ENCODE assay signal across 10 mouse cellular contexts in the genomic region with DNA sequence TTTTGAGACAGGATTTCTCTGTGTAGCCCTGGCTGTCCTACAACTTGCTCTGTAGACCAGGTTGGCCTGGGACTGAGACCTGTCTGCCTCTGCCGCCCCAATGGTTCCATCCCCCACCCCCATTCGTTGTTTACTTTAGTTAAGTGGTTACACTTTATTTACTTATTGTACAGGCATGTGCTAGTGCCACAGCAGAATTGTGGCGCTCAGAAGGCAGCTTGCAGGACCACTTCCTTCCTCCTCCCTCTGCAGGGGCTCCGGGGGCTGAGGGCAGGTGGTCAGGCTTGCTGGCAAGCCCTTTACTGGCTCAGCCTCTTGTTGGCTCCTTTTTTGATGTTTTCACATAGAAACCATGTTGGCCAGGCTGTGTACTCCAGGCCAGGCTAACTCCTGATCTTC. TPM values are rescaled to one million over a fixed set of nuclear protein-coding genes. Genes with fewer than 3 reads are reported as not detected.
DNase-seq lines count a peak whose midpoint lies in the region; ATAC-seq and TF ChIP-seq lines count a peak whose summit lies in the region.
"Had no signal": no experiment of that assay in that cellular context is flagged by ENCODE, and none has a peak within 500 bp of the region (broad histone marks: within the 10 kb centered on the region; RNA-seq: fewer than 3 reads in every experiment).

No protein-coding gene starts in this region.

- no peak for DNase-seq in heart, embryonic 10.5 days (ENCODE audit: low spot score)
- DNase-seq in heart, postnatal 14 days = no peak
- DNase-seq in lung, embryonic 14.5 days = no peak
- no peak for DNase-seq in lung, postnatal 25 days (ENCODE audit: low spot score)
- no peak for DNase-seq in left cerebral cortex, adult 11 months (ENCODE audit: low spot score)
- no peak for DNase-seq in frontal cortex, postnatal 36 days (ENCODE audit: low spot score in 2 of 2)
- DNase-seq: cerebellum, adult 11 months had no signal

- peaks cover 60% of the 10 kb centered on the region for H3K27me3 ChIP-seq in heart, embryonic 10.5 days (ENCODE audit: insufficient read depth, poor library complexity, severe bottlenecking)
- peaks cover 35% of the 10 kb centered on the region for H3K27me3 ChIP-seq in lung, embryonic 14.5 days (ENCODE audit: insufficient read depth, low read length)
- H3K27me3 ChIP-seq in embryonic facial prominence, embryonic 15.5 days = peaks cover 35% of the 10 kb centered on the region
- peaks cover 15% of the 10 kb centered on the region; the same call in 1 of the 2 replicates for H3K27me3 ChIP-seq in stomach, embryonic 14.5 days (ENCODE audit: control insufficient read depth, insufficient read depth, low read length)

- TF ChIP-seq CTCF in lung, embryonic 14.5 days (IDR thresholded peaks at IDR 0.05; ENCODE audit: low read depth) = no peak

- H3K4me3 ChIP-seq in heart, embryonic 10.5 days = peak overlapping the region; percentile 57
- H3K4me3 ChIP-seq in lung, embryonic 14.5 days (ENCODE audit: low read depth, low read length) = peak overlapping the region; percentile 42
- peak overlapping the region; percentile 49 for H3K4me3 ChIP-seq in embryonic facial prominence, embryonic 15.5 days (replicated peaks)
- no peak overlapping the region; the same call in 1 of the 2 replicates for H3K4me3 ChIP-seq in stomach, embryonic 14.5 days (ENCODE audit: low read depth, low read length)

- no peaks in the 10 kb centered on the region for H3K36me3 ChIP-seq in heart, embryonic 10.5 days
- 0 out of 2 replicates have a peak, but pooled peaks cover 4% of the 10 kb centered on the region for H3K36me3 ChIP-seq in lung, embryonic 14.5 days (ENCODE audit: insufficient read depth)
- 0 out of 2 replicates have a peak, but pooled peaks cover 4% of the 10 kb centered on the region for H3K36me3 ChIP-seq in embryonic facial prominence, embryonic 15.5 days
- no peaks in the 10 kb centered on the region for H3K36me3 ChIP-seq in stomach, embryonic 14.5 days (ENCODE audit: control insufficient read depth, insufficient read depth, low read length)

- peaks cover 25% of the 10 kb centered on the region for H3K4me1 ChIP-seq in heart, embryonic 10.5 days
- peaks cover 3% of the 10 kb centered on the region; the same call in 1 of the 2 replicates for H3K4me1 ChIP-seq in lung, embryonic 14.5 days (ENCODE audit: insufficient read depth)
- peaks cover 26% of the 10 kb centered on the region for H3K4me1 ChIP-seq in embryonic facial prominence, embryonic 15.5 days
- peaks cover 14% of the 10 kb centered on the region for H3K4me1 ChIP-seq in stomach, embryonic 14.5 days (ENCODE audit: control insufficient read depth, insufficient read depth, low read length)

- no peaks in the 10 kb centered on the region for H3K9me3 ChIP-seq in heart, embryonic 10.5 days
- H3K9me3 ChIP-seq in lung, embryonic 14.5 days (ENCODE audit: low read depth, low read length) = no peaks in the 10 kb centered on the region
- no peaks in the 10 kb centered on the region for H3K9me3 ChIP-seq in embryonic facial prominence, embryonic 15.5 days (replicated peaks)
- H3K9me3 ChIP-seq in stomach, embryonic 14.5 days (ENCODE audit: control insufficient read depth, low read depth, low read length) = no peaks in the 10 kb centered on the region

- ATAC-seq in lung, embryonic 14.5 days (ENCODE audit: insufficient read depth) = no peak
- no peak for ATAC-seq in embryonic facial prominence, embryonic 15.5 days (ENCODE audit: insufficient number of reproducible peaks, low FRiP score, low TSS enrichment, low read depth)
- ATAC-seq in stomach, embryonic 14.5 days (ENCODE audit: insufficient number of reproducible peaks, insufficient read depth, low FRiP score, low read depth) = no peak

- H3K4me2 ChIP-seq in lung, embryonic 14.5 days = peak overlapping the region; percentile 72
- H3K4me2 ChIP-seq in embryonic facial prominence, embryonic 15.5 days (replicated peaks) = peak overlapping the region; percentile 75
- peak overlapping the region; percentile 59; the same call in 1 of the 2 replicates for H3K4me2 ChIP-seq in stomach, embryonic 14.5 days (replicated peaks; ENCODE audit: low read depth, low read length)
- H3K4me2 ChIP-seq: hindbrain, embryonic 14.5 days had no signal

- 27% methylated on average over 4 of the region's 4 CpGs for WGBS in heart, embryonic 10.5 days
- 27% methylated on average over 4 of the region's 4 CpGs for WGBS in lung, embryonic 14.5 days
- 35% methylated on average over 4 of the region's 4 CpGs for WGBS in embryonic facial prominence, embryonic 15.5 days
- 29% methylated on average over 4 of the region's 4 CpGs for WGBS in stomach, embryonic 14.5 days

- intact Hi-C loops in heart, postnatal 14 days (cut with DNase I) = no loop called here

- H3K27ac ChIP-seq in heart, embryonic 10.5 days = no peak overlapping the region
- no peak overlapping the region for H3K27ac ChIP-seq in lung, embryonic 14.5 days (ENCODE audit: low read depth)
- H3K27ac ChIP-seq in embryonic facial prominence, embryonic 15.5 days (replicated peaks) = no peak overlapping the region
- no peak overlapping the region for H3K27ac ChIP-seq in stomach, embryonic 14.5 days (ENCODE audit: low read length)
- H3K27ac ChIP-seq: hindbrain, embryonic 14.5 days had no signal

- no peak overlapping the region for H3K9ac ChIP-seq in lung, embryonic 14.5 days
- H3K9ac ChIP-seq in embryonic facial prominence, embryonic 15.5 days = no peak overlapping the region
- no peak overlapping the region for H3K9ac ChIP-seq in stomach, embryonic 14.5 days (replicated peaks; ENCODE audit: low read depth, low read length)
- H3K9ac ChIP-seq: hindbrain, embryonic 14.5 days had no signal

RNA-seq across cellular contexts. Expression of gene Icam1, which starts 1.4 kb away (rescaled TPM):
- 7.7 and 9.7 TPM in 2 replicates for polyA plus RNA-seq in heart, embryonic 10.5 days (2016; fragmentation: Nextera tagmentation; extraction: Ambion mirVana)
- total RNA-seq in heart, postnatal 14 days (2021) = 10 to 100 TPM in 1 of 2 experiments, 1 to 10 TPM in 1; 8.5 to 10.1 TPM
- 33.6 and 41.5 TPM in 2 replicates for polyA plus RNA-seq in lung, embryonic 14.5 days (2014; fragmentation: Nextera tagmentation; extraction: Ambion mirVana)
- 20.7 and 21.7 TPM in 2 replicates for polyA plus RNA-seq in embryonic facial prominence, embryonic 15.5 days (2015; fragmentation: Nextera tagmentation; extraction: Ambion mirVana)
- 10.6 and 12.5 TPM in 2 replicates for polyA plus RNA-seq in stomach, embryonic 14.5 days (2014; fragmentation: Nextera tagmentation; extraction: Ambion mirVana)

RNA-seq across cellular contexts. Expression of gene Icam4, which starts 12.0 kb away (rescaled TPM):
- 15.2 and 19.9 TPM in 2 replicates for polyA plus RNA-seq in heart, embryonic 10.5 days (2016; fragmentation: Nextera tagmentation; extraction: Ambion mirVana)
- under 1 TPM; 0.37 to 0.38 TPM for total RNA-seq in heart, postnatal 14 days (2021)
- polyA plus RNA-seq in lung, embryonic 14.5 days (2014; fragmentation: Nextera tagmentation; extraction: Ambion mirVana) = 1.5 TPM in 2 replicates
- 0.59 and 1.0 TPM in 2 replicates for polyA plus RNA-seq in embryonic facial prominence, embryonic 15.5 days (2015; fragmentation: Nextera tagmentation; extraction: Ambion mirVana)
- polyA plus RNA-seq in stomach, embryonic 14.5 days (2014; fragmentation: Nextera tagmentation; extraction: Ambion mirVana) = 0.84 and 1.0 TPM in 2 replicates

RNA-seq across cellular contexts. Expression of gene Mrpl4, which starts 14.6 kb away (rescaled TPM):
- 157 and 162 TPM in 2 replicates for polyA plus RNA-seq in heart, embryonic 10.5 days (2016; fragmentation: Nextera tagmentation; extraction: Ambion mirVana)
- total RNA-seq in heart, postnatal 14 days (2021) = 100 to 1,000 TPM; 116 to 123 TPM
- 156 and 166 TPM in 2 replicates for polyA plus RNA-seq in lung, embryonic 14.5 days (2014; fragmentation: Nextera tagmentation; extraction: Ambion mirVana)
- 122 and 126 TPM in 2 replicates for polyA plus RNA-seq in embryonic facial prominence, embryonic 15.5 days (2015; fragmentation: Nextera tagmentation; extraction: Ambion mirVana)
- polyA plus RNA-seq in stomach, embryonic 14.5 days (2014; fragmentation: Nextera tagmentation; extraction: Ambion mirVana) = 136 and 150 TPM in 2 replicates

RNA-seq across cellular contexts. Expression of gene Icam5, which starts 14.7 kb away (rescaled TPM):
- polyA plus RNA-seq in heart, embryonic 10.5 days (2016; fragmentation: Nextera tagmentation; extraction: Ambion mirVana) = 0.06 and 0.09 TPM in 2 replicates
- under 1 TPM in 1 of 2 experiments, not detected in 1; 0.12 TPM for total RNA-seq in heart, postnatal 14 days (2021)
- 0.09 and 0.31 TPM in 2 replicates for polyA plus RNA-seq in lung, embryonic 14.5 days (2014; fragmentation: Nextera tagmentation; extraction: Ambion mirVana)
- 0.20 TPM in 2 replicates for polyA plus RNA-seq in embryonic facial prominence, embryonic 15.5 days (2015; fragmentation: Nextera tagmentation; extraction: Ambion mirVana)
- 0.18 TPM in 1 of 2 replicates, not detected in the other for polyA plus RNA-seq in stomach, embryonic 14.5 days (2014; fragmentation: Nextera tagmentation; extraction: Ambion mirVana)

RNA-seq across cellular contexts. Expression of gene S1pr2, which starts 40.6 kb away (rescaled TPM):
- polyA plus RNA-seq in heart, embryonic 10.5 days (2016; fragmentation: Nextera tagmentation; extraction: Ambion mirVana) = 25.1 and 34.6 TPM in 2 replicates
- total RNA-seq in heart, postnatal 14 days (2021) = 1 to 10 TPM; 5.4 to 6.9 TPM
- polyA plus RNA-seq in lung, embryonic 14.5 days (2014; fragmentation: Nextera tagmentation; extraction: Ambion mirVana) = 58.0 and 62.3 TPM in 2 replicates
- 61.8 and 68.5 TPM in 2 replicates for polyA plus RNA-seq in embryonic facial prominence, embryonic 15.5 days (2015; fragmentation: Nextera tagmentation; extraction: Ambion mirVana)
- polyA plus RNA-seq in stomach, embryonic 14.5 days (2014; fragmentation: Nextera tagmentation; extraction: Ambion mirVana) = 48.6 and 52.3 TPM in 2 replicates
